Mouse (Mus musculus) brain, embryonic 14.5 days (tissue): ENCODE results near the gene Dcakd.

Experiments used
- CTCF ChIP-seq: fragments of 200-500 bp; IDR thresholded peaks from 2 replicates; pipeline ENCODE4 v1.5.1; 2012; ENCODE audit warnings: inconsistent platforms, mild to moderate bottlenecking, moderate library complexity, borderline replicate concordance; ENCODE audit not compliant: insufficient read depth, insufficient read length; ENCODE audit errors: extremely low read depth
- POLR2A ChIP-seq: fragments of 200-500 bp; IDR thresholded peaks from 2 replicates; pipeline ENCODE4 v1.6.1; 2012; ENCODE audit warnings: mild to moderate bottlenecking, inconsistent platforms, borderline replicate concordance; ENCODE audit not compliant: poor library complexity, insufficient read depth, insufficient read length, severe bottlenecking; ENCODE audit errors: extremely low read depth

DNA sequence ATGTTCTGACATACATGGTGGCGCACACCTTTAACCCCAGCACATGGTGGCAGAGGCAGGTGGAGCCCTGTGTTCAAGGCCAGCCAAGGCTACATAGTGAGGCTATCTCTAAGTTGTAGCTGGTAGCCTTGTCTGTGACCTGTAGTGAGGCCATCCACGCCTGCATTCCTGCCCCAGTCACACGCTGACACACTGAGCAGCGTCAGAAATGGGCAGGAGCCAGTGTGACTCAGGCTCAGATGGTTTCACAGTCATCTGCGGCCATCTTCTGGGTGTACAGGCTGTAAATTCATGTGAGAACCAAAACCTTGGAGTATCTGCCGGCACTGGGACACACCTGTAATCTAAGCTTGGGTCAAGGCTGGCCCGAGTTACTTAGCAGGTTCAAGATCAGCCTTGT, 28.5 kb upstream of the Dcakd start:
- TF ChIP-seq CTCF = no peak
- no peak for TF ChIP-seq POLR2A
